Mouse (Mus musculus) embryo, embryonic 10.5 days (tissue): Measurements from ENCODE around the gene Unc13b.

Experiments
- DNase-seq: peaks from one replicate; pipeline ENCODE4 v3.0.0-alpha.2; 2015; ENCODE audit warnings: low spot score

Unc13b gene

DNA sequence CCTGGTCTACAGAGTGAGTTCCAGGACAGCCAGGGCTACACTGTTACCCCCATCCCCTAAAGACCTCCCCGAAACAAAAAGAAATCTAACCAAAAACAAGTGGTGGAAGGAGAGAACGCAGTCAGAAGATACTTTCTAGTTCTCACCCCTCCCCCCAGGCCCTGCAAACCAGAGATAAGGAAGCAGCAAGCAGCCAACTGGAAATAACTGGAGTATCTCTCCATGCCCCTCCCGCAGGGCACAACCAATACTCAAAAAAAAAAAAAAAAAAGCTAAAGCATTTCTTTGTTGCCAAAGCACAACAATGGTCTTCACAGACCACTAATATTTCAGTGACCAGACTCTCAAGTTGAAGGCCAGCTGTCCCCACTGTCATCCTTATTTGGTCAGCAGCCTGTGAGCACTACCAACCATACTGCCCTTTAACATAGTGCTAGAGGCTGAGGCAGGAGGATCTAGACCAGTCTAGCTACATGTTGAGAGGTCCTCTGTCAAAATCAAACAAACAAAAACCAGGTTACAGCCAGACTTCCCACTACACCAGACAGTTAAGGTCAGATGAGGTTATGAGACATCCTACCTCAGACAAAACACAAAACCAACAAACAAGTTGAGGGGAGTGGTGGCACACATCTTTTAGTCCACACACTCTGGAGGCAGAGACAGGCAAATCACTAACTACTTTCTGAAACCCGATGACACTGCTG is 20.7 kb upstream of the Unc13b start:
- DNase-seq, result no peak

DNA sequence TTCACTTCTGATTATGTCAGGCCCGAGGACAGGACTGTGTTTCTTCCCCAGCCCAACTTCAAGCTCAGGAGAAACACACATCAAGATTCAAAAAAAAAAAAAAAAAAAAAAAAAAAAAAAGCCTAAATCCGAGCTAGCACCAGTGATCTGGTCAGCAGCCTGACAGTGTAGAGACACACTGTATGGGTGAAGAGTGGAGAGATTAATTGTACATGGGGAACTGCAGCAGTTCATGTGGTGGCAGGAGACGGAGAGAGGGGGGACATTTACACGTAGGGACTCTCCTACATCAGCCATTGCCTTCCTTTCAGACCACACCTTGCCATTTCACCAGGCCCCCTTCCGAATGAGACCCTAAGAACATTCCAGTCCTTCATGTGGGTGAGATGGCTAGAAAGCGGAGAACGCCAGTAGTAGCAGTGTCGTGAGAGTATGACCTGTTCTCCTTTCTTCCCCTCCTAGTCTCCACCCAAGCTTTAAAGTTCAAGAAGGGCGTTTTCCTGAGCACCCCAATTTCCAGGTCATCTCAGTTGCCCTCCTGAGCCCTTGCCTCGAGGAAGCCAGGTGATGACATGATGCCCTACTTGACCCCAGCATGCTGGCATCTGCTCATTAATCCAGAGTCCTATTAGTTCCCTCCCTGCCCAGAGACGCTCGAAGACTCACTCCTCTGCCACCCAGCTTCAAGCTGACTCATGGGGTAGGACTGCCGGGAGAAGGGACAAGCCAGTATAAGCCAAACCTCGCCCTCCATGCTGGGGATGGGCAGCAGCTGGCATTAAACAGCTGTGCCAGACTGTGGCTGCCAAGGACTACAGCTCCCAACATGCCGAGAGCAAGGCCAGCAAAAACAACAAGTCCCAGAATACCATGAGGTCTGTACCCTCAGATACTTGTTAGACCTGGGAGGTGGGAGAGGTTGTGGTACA is 19.9 kb upstream of the Unc13b start:
- DNase-seq, result no peak

DNA sequence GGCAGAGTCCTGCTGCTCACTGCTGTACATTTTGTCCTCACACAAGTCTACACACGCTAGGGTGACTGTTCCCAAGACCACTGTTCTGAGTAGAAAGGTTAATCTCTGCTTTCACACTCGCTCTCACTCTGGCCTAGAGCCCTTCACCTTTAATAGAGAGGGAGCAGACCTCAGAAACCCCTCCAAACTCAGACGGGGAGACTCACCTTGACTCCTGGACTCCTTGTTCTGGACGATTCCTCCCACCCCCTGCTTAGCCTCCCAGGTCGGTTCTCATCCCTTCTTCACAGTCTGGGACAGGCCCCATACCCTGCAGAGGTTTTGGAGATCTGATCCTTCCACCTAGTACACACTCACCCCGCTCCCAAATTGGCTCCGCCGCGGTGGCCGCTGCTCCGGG is 19.1 kb upstream of the Unc13b start:
- no peak for DNase-seq

DNA sequence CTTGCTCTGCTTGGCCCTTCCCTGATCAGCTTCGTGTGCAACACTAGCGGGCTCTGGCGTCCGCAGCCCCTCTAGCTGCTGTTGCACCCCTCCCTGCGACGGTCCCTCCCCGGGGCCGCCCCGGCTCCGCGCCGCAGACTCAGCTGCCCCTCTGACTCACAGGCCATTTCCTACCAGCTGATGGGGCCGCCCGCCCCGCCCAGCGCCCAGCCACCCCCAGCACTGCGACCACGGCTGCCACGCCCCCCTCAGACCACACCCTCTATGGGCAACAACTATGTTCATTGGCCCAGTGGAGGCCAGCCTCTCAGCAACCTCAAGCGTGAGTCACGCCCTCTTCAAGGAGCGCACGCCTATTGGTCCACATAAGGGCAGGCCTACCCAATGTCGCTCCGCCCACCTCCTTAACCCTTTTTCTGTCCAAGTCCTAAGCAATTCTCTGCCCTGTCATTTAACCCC is 18.6 kb upstream of the Unc13b start:
- DNase-seq, result peak; percentile 98

DNA sequence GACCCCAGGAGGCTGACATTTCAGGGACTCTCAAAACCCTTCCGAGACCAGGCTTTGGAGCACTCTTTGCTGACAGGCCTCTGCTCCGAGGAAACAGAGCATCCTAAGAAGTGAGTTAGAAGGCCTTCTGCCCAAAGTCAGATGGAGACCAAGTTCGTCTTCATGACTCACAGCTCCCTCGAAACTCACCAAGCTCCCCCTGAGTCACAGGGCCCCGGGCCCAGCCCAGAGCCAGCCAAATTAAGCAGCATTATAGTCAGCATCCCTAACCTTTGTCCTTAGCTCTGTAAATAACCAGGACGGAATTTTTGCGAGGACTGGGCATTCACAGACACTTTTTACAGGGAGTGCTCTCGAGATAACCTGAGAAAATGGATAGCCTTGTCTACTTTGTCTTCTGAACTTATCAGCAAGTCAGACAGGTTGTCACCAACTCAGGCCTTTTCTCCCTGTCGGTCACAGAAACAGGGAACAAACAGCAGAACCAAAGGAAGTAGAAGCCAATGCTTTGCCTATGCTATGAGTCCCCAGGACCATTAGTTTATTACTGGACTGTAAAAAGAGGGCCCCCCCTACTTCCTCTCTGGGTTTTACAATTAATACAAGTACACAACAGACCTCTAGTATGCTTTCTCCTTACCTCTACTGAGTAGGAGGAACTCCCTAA is 17.7 kb upstream of the Unc13b start:
- no peak for DNase-seq

DNA sequence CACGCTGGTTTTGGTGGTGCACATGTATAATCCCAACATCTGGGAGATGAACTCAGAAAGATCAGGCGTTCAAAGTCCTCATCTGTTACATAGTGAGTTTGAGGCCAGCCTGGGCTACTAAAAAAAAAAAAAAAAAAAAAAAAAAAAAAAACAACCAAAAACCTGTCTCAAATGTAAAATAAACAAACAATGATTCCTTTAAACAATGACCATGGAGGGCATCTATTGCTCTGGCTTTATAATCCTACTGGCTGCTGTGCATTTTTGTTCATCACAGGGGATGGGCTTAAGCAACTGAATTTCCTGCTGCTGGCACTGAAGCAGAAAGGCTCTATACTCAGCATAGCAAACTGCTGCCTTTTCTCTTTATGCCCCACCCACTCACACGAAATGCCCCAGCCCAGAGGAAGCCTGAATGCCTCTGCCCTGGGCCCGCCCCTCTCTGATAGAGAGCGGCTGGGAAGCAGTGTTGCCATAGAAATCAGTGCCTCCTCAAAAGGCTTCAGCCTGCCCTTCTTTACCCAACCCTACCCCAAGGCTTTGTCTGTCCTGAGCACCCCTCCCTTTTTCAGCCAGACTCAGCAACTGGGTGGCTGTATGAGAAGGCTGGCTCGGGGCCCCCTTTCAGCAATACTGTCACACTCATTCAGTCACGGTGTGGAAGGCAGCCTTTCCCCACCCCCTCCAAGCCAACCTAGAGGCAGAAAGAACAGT is 15.0 kb upstream of the Unc13b start:
- DNase-seq, result peak; percentile 94

DNA sequence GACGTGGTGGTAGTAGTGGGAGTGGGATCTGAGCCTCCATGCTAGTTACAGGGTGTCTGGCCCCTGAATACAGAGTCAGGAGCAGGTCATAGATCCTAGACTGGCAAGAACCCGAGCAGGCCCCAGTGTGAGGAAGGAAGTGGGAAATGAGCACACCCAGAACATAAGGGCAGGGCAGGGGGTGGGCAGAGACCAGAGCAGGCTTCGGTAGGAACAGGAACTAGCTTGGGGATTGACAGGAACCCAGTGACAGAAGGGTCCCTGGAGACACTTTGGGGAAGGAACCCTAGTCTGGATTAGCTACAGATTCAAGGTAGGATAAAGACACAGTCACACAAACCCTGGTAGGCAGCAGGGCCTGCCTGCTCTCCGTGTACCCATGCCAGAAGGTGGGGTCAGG is 14.1 kb upstream of the Unc13b start:
- DNase-seq, result no peak

DNA sequence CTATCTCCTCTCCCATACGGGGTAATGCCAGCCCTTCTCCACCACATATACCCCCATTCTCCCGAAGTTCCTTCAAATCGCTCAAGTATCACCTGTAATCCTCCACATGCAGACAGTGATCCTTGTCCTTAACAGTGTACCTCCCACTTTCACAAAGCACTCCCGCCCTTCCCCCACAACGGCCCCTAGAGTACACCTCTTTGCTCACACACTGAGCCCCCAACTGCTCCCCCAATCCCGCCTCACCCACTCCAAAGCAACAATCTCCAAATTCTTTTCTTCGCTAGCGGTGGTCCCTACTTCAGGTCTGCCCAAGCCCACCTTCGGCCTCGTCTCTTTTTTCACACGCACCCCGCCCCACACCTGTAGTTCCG is 13.5 kb upstream of the Unc13b start:
- DNase-seq, result peak; percentile 32

DNA sequence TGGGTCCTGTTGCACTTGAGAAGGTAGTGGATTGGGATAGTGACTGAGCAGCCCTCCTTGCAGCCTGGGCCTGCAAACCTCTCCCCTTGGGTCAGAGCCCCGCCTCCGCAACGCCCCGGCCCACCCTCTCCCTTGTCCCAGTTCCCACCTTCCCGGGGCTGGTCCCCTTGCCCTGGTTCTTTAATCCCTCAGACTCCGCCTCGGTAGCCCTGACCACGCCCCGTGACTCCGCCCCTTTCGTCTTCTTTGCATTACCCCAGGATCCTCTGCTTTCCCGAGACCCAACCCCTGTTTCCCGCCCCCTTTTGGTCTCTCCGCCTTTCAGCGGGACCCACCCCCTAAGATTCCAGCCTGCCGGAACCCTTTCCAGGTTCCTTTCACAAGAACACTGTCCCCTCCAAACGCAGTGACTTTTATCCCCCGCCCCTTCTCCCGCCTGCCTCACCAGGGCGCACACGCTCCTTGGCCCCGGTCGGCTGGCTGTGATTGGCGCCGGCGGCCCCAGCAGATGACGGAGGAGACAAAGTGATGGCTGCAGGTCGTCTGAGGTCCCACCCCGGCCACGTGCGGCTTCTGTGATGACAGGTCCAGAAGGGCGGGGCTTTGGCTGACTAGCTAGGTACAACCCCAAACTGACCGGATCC is 13.0 kb upstream of the Unc13b start, which contains the start of gene Fam214b:
Gene Fam214b, minus strand, starts transcription at position 562 of the 644 bp plus-strand sequence.
- peak; percentile 99 for DNase-seq

DNA sequence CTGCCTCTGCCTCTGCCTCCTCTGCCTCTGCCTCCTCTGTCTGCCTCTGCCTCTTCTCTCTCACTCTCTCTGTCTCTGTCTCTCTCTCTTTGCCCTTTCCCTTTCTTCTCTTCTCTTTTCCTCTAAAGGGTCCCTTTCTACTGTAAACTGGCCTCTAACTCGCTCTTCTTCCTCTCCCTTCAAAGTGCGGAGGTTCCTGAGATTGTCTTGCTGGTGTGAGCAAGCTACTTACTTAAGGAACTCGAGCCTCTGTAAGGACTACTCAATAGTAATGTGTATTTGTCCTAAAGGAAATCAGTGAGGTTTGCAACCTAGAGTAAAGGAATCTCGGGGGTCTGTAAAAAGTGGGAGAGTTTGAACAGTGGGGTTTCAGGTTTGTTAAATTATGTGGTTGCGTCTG is 12.1 kb upstream of the Unc13b start:
- DNase-seq, result no peak

DNA sequence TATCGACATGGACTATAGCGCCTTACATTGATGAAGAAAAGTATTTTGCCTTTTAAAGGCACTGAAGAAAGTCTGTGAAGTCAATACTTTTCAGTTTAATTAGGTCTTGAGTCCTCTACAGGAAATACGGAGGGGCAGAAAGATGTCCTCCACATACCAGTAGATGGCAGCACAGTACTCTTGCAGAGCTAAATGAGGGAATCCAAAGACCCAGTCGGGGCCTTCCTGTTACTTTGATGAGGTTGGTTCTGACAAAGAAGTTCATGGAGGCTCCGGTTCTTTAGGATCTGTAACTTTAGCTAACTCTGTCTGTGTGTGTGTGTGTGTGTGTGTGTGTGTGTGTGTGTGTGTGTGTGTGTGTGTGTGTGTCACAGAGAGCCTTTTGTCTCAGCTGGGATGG is 11.5 kb upstream of the Unc13b start:
- peak; percentile 94 for DNase-seq

DNA sequence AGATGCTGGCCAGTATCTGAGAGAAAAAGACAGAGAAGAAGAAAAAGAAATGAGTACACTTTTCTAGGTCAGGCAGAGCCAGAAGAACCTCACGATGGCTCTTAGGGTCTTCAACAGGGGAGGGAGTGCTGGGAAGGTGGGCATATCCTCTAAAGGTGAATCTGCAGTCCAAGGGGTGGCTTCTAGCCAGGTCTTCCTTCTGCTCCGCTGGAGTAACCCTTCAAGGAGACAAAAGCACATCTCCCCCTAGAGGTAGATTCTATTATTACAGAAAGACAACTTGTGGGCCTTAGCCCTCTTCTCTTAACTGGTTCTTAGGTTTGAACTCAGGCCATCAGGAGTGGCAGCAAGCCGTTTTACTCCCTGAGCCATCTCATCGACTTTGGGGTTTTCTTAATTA is 6.1 kb upstream of the Unc13b start:
- DNase-seq, result peak; percentile 87

DNA sequence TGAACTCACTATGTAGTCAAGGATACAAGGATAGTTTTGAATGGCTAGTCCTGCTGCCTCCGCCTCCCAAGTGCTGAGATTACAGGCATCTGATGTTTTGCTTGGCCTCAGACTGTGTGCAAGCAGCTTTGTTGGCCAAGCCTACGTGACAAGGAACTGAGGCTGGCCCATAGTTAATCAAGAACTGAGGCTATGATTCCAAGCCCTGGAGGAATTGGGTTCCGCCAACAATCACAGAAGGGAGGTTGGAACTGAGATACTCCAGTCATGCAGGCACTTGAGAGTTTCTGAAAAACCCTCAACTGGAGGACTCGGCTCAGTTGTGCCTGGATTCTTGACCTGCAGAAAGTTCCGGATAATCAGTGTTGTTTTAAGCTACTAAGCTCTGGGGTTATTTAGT is 1.1 kb upstream of the Unc13b start:
- no peak for DNase-seq

DNA sequence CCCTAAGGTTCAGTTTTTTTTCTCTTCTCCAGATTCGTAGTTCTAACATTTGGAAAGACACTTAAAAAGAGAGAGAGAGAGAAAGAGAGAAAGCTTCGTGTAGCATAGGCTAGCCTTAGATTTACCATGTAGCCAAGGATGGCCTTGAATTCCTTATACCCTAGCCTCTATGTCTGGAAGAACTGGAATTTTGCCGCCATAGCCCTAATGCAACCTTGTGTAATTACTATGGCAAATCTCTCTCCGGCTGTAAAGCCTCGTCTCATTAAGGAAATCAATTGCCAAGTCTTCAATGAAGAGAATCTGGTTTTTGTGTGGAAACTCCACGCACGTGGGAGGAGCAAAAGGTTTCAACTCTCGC is 381 bp upstream of the Unc13b start:
- DNase-seq, result no peak

DNA sequence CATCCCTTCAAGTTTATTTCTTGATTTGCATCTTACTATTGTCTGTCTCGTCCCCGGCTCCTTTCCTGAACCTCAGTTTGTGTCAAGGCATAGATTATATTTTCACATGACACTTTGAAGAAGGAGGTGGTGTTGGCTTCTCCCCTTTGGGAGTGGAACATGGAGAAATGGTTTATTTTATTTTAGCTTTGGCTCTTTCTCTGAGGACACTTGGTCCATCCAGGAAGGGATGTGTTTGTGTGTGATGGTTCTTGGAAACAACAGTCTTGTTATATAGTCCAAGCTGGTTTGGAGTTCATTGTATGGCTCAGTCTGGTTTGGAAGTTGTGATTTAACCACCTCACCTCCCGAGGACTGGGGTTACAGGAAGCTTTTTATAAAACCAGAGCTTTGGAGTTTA is 944 bp downstream of the Unc13b start:
- DNase-seq, result no peak

DNA sequence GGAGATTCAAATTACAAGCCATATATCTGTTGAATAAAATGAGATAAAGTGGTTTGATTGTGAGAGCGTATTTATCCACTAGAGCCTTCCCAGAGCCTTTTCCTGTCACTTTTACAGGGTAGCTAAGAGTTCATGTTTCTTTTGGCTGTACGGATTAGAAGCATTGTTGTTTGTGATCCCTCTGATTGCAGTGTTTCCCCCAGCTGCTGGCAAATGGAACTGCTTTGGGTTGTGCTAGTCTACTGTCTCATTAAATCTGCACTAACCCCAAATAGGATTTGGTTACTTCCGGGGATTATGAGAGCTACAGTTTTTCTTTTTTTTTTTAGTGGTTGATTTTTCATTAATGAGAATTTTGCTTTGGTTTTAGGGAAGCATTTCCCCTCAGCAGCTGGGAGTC is 1.5 kb downstream of the Unc13b start:
- no peak for DNase-seq

DNA sequence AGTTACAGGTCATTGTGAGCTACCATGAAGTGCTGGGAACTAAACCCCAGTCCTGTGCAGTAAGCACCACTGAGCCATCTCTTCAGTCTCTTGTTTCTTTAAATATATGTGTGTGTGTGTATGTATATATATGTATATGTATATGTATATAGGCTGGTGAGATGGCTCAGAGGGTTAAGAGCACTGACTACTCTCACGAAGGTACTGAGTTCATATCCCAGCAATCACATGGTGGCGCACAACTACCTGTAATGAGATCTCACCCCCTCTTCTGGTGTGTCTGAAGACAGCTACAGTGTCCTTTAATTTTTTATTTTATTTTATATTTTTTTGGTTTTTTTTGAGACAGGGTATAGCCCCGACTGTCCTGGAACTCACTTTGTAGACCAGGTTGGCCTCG is 6.7 kb downstream of the Unc13b start:
- DNase-seq, result no peak

DNA sequence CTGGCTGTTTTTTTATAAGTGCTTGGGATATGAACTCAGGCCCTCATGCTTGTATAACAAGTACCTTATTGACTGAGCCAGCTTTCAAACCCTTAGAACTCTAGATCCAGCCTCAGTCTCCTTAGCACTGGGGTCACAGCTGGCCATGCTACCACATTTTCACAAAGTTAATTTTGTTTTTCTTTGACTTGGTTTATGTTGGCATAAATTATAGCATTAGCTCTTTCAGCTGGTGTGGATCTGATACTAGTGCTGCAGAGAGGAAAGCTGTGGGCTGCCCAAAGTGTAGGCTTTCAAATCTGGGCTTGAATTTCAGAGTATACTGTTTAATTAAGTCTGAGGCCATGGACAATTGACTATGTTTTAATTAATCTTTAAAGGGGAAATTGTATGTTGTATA is 16.2 kb downstream of the Unc13b start:
- DNase-seq, result no peak

DNA sequence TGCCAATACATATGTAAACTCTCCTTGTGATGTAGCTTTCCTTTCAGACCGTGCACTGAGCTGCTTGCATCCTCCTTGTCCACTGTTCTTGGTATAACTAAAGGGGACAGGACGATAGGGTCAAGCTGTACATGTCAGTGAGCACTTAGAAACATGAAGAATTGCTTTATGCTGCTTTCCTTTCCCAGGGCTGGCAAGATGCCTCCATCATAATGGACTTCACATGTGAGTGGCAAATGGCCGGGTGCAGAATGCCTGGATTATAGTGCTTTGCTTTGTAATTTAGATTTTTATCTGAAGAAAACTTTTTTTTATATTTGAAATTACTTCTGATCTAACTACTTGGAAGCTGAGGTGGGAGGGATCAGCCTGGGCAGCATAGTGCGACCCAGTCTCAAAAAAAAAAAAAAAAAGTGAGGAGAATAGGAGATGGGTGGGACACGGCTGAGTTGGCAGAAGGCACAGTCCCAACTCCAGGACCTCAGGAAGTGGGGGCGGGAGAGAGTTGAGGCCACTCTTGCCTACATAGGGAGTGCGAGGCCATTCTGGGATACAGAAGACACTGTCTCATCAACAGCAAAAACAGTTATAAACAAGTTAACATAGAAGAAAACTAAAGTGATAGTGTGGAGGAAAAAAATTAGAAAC is 19.4 kb downstream of the Unc13b start:
- no peak for DNase-seq

DNA sequence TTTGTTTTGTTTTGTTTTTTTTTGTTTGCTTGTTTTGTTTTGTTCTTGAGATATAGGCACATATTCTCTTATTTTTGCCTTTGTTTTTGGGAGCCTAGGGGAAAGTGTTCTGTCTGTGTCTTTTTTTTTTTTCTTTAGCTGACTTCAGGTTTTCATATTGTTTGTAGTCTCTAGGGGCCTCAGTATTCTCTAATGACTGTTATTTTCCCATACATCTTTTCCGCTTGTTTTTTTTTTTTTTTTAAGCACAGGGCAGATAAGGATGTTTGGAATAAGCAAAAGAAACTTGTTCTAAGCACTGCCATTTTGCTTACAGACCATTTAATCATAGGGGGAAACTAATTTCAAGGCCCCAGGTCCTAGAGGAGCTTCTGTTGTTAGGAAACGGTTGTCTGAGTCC is 23.7 kb downstream of the Unc13b start:
- DNase-seq, result no peak

DNA sequence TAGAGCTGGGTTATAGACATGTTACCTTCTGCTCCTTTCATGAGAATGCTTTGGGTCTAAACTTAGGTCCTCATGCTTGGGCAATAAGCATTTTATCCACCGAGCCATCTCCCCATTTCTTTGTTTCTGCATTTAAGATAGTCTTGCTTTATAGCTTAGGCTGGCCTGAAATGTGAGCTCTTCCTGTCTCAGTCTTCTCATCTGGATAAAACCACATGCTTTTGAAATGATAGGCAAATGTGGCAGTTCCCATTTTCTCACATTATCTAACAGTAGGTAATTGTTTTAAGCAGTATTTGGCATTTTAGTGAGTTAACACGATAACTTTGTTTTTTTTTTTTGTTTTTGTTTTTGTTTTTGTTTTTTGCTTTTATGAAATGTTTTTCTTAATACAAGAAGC is 31.2 kb downstream of the Unc13b start:
- no peak for DNase-seq
